Mouse (Mus musculus) testis, adult 2 months (tissue): ENCODE results near the gene Srpx.

Experiments
- CTCF ChIP-seq: fragments of 200-500 bp; IDR thresholded peaks from 2 replicates; pipeline ENCODE4 v1.5.1; 2012; ENCODE audit warnings: low read depth, mild to moderate bottlenecking, inconsistent platforms, low read length, moderate library complexity; ENCODE audit not compliant: control insufficient read depth, insufficient read depth, insufficient replicate concordance
- POLR2A ChIP-seq: fragments of 200-500 bp; IDR thresholded peaks from 2 replicates; pipeline ENCODE4 v1.6.1; 2012; ENCODE audit warnings: low read depth, mild to moderate bottlenecking, inconsistent platforms, low read length, moderate library complexity; ENCODE audit not compliant: control insufficient read depth

- TF ChIP-seq POLR2A (no peak), CTCF (no peak)
Measured at GRCm38 (mm10) chrX:10080385-10080784, 37.1 kb downstream of the Srpx start.
